In the genomic region with DNA sequence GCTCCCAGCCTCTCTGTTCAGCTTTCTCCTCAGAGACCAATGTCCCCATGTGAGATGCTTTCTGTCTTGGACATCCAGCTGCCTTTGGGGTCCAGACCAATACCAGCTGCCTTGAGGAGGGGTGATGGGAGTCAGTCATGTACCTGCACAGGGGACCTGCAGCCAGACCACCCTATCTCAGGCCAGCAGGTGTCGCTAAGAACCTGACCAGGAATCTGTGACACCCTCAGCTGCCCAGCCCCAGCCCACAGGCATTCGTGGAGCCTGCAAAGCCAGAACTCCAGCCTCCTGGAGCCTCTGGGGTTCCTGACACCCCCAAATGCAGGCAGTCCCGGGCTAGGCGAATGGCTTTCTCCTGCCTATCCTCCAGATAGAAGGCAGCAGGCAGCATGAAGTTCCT, we compare ENCODE assay signal across 12 mouse cellular contexts. TPM values are rescaled to one million over a fixed set of nuclear protein-coding genes. Genes with fewer than 3 reads are reported as not detected.
DNase-seq lines count a peak whose midpoint lies in the region; ATAC-seq and TF ChIP-seq lines count a peak whose summit lies in the region.
"Had no signal": no experiment of that assay in that cellular context is flagged by ENCODE, and none has a peak within 500 bp of the region (broad histone marks: within the 10 kb centered on the region; RNA-seq: fewer than 3 reads in every experiment).

No protein-coding gene starts in this region.

- TF ChIP-seq CTCF in G1E (IDR thresholded peaks at IDR 0.05; ENCODE audit: low read depth, low read length): 0 out of 2 replicates have a peak, but pooled peaks have one; percentile 23
- TF ChIP-seq CTCF in intestine, postnatal 0 days (IDR thresholded peaks at IDR 0.05; ENCODE audit: low read depth): peak; percentile 64

- no peaks in the 10 kb centered on the region for H3K9me3 ChIP-seq in kidney, embryonic 16.5 days (ENCODE audit: low read length)
- no peaks in the 10 kb centered on the region for H3K9me3 ChIP-seq in kidney, embryonic 14.5 days (ENCODE audit: control insufficient read depth, low read length)
- H3K9me3 ChIP-seq in G1E (replicated peaks): no peaks in the 10 kb centered on the region
- H3K9me3 ChIP-seq in intestine, postnatal 0 days (ENCODE audit: control insufficient read depth): no peaks in the 10 kb centered on the region
- H3K9me3 ChIP-seq: midbrain, embryonic 12.5 days had no signal

- no peak overlapping the region for H3K4me3 ChIP-seq in kidney, embryonic 16.5 days (ENCODE audit: low read length)
- no peak overlapping the region for H3K4me3 ChIP-seq in kidney, embryonic 14.5 days (ENCODE audit: low read length)
- no peak overlapping the region for H3K4me3 ChIP-seq in G1E (ENCODE audit: low read depth, low read length)
- no peak overlapping the region for H3K4me3 ChIP-seq in intestine, postnatal 0 days (ENCODE audit: low read depth, low read length)
- H3K4me3 ChIP-seq: midbrain, embryonic 12.5 days had no signal

- H3K4me2 ChIP-seq in kidney, embryonic 16.5 days (replicated peaks; ENCODE audit: low read depth, low read length): no peak overlapping the region
- no peak overlapping the region for H3K4me2 ChIP-seq in kidney, embryonic 14.5 days (replicated peaks; ENCODE audit: low read depth, low read length)
- H3K4me2 ChIP-seq in intestine, postnatal 0 days (replicated peaks; ENCODE audit: low read depth): no peak overlapping the region
- H3K4me2 ChIP-seq: midbrain, embryonic 12.5 days had no signal

- DNase-seq in 416B (ENCODE audit: low read depth) (peak; percentile 40), G1E (ENCODE audit: low spot score) (peak; percentile 35)
- no peak for DNase-seq in Muller cell, postnatal 12 days (ENCODE audit: inconsistent ontology term)
- no peak for DNase-seq in right cerebral cortex, adult 18-20 months
- no peak for DNase-seq in cerebellum, adult 11 months
- DNase-seq: cerebellum, adult 18-20 months; right cerebral cortex, postnatal 25 days had no signal

- WGBS in kidney, embryonic 16.5 days: 9% methylated on average over 4 of the region's 4 CpGs
- WGBS in kidney, embryonic 14.5 days: 18% methylated on average over 4 of the region's 4 CpGs
- WGBS in intestine, postnatal 0 days: 18% methylated on average over 4 of the region's 4 CpGs

- H3K4me1 ChIP-seq in kidney, embryonic 16.5 days (ENCODE audit: insufficient read depth, low read length): 0 out of 2 replicates have a peak, but pooled peaks cover 1% of the 10 kb centered on the region
- H3K4me1 ChIP-seq in kidney, embryonic 14.5 days (ENCODE audit: control insufficient read depth, insufficient read depth, low read length): no peaks in the 10 kb centered on the region
- peaks cover 10% of the 10 kb centered on the region for H3K4me1 ChIP-seq in G1E (ENCODE audit: insufficient read depth, low read depth, low read length)
- H3K4me1 ChIP-seq in intestine, postnatal 0 days (replicated peaks; ENCODE audit: control insufficient read depth, insufficient read depth, low read length): no peaks in the 10 kb centered on the region

- H3K27me3 ChIP-seq in kidney, embryonic 16.5 days (ENCODE audit: insufficient read depth, low read length): 0 out of 2 replicates have a peak, but pooled peaks cover 4% of the 10 kb centered on the region
- H3K27me3 ChIP-seq in kidney, embryonic 14.5 days (ENCODE audit: control insufficient read depth, insufficient read depth, low read length): no peaks in the 10 kb centered on the region
- H3K27me3 ChIP-seq in G1E (ENCODE audit: insufficient read depth, low read length): peaks cover 29% of the 10 kb centered on the region
- H3K27me3 ChIP-seq in intestine, postnatal 0 days (replicated peaks; ENCODE audit: control insufficient read depth, insufficient read depth, low read length): no peaks in the 10 kb centered on the region

- no peak overlapping the region for H3K27ac ChIP-seq in kidney, embryonic 16.5 days (ENCODE audit: low read length)
- H3K27ac ChIP-seq in kidney, embryonic 14.5 days (ENCODE audit: low read depth, low read length): no peak overlapping the region
- no peak overlapping the region for H3K27ac ChIP-seq in intestine, postnatal 0 days (ENCODE audit: low read depth, low read length)
- H3K27ac ChIP-seq: midbrain, embryonic 12.5 days had no signal

- no peaks in the 10 kb centered on the region for H3K36me3 ChIP-seq in kidney, embryonic 16.5 days (ENCODE audit: insufficient read depth, low read length)
- H3K36me3 ChIP-seq in kidney, embryonic 14.5 days (ENCODE audit: control insufficient read depth, insufficient read depth, low read length): no peaks in the 10 kb centered on the region
- H3K36me3 ChIP-seq in G1E (replicated peaks): no peaks in the 10 kb centered on the region
- no peaks in the 10 kb centered on the region for H3K36me3 ChIP-seq in intestine, postnatal 0 days (ENCODE audit: control insufficient read depth, insufficient read depth)
- H3K36me3 ChIP-seq: midbrain, embryonic 12.5 days had no signal

- no peak overlapping the region for H3K9ac ChIP-seq in kidney, embryonic 16.5 days (replicated peaks; ENCODE audit: low read length)
- H3K9ac ChIP-seq in kidney, embryonic 14.5 days (ENCODE audit: low read depth, low read length): no peak overlapping the region
- H3K9ac ChIP-seq in intestine, postnatal 0 days (ENCODE audit: low read depth, low read length): no peak overlapping the region
- H3K9ac ChIP-seq: midbrain, embryonic 12.5 days had no signal

- peak; percentile 17; the same call in 1 of the 2 replicates for ATAC-seq in kidney, embryonic 16.5 days (ENCODE audit: low FRiP score, low TSS enrichment)
- no peak for ATAC-seq in kidney, embryonic 14.5 days (ENCODE audit: low FRiP score, low TSS enrichment)
- no peak; the same call in 1 of the 2 replicates for ATAC-seq in G1E (ENCODE audit: extremely low read depth, insufficient number of reproducible peaks, low FRiP score, poor library complexity, severe bottlenecking)
- no peak for ATAC-seq in intestine, postnatal 0 days

RNA-seq across cellular contexts. Expression of a gene that starts 5.5 kb away (rescaled TPM):
- 2.3 and 2.5 TPM in 2 replicates for polyA plus RNA-seq in kidney, embryonic 16.5 days (2015; fragmentation: Nextera tagmentation; extraction: Ambion mirVana)
- 2.6 and 3.6 TPM in 2 replicates for polyA plus RNA-seq in kidney, embryonic 14.5 days (2014; fragmentation: Nextera tagmentation; extraction: Ambion mirVana)
- total RNA-seq in G1E (2014; fragmentation: Nextera tagmentation): not detected in 2 replicates
- not detected in 2 replicates for total RNA-seq in G1E (2017)
- not detected in 2 replicates for polyA plus RNA-seq in G1E (2012)
- 15.6 and 16.9 TPM in 2 replicates for polyA plus RNA-seq in intestine, postnatal 0 days (2015; fragmentation: Nextera tagmentation; extraction: Ambion mirVana)
- total RNA-seq: heart, postnatal 25 days had no signal

RNA-seq across cellular contexts. Expression of a gene that starts 10.3 kb away (rescaled TPM):
- 84.2 and 87.0 TPM in 2 replicates for polyA plus RNA-seq in kidney, embryonic 16.5 days (2015; fragmentation: Nextera tagmentation; extraction: Ambion mirVana)
- polyA plus RNA-seq in kidney, embryonic 14.5 days (2014; fragmentation: Nextera tagmentation; extraction: Ambion mirVana): 85.7 and 90.9 TPM in 2 replicates
- total RNA-seq in G1E (2014; fragmentation: Nextera tagmentation) (13.9 and 20.2 TPM in 2 replicates), G1E (2017) (11.6 and 15.5 TPM in 2 replicates)
- polyA plus RNA-seq in G1E (2012): 78.0 and 91.9 TPM in 2 replicates
- 47.6 and 48.5 TPM in 2 replicates for polyA plus RNA-seq in intestine, postnatal 0 days (2015; fragmentation: Nextera tagmentation; extraction: Ambion mirVana)

RNA-seq across cellular contexts. Expression of a gene that starts 13.3 kb away (rescaled TPM):
- not detected in 2 replicates for polyA plus RNA-seq in kidney, embryonic 16.5 days (2015; fragmentation: Nextera tagmentation; extraction: Ambion mirVana)
- polyA plus RNA-seq in kidney, embryonic 14.5 days (2014; fragmentation: Nextera tagmentation; extraction: Ambion mirVana): not detected in 2 replicates
- total RNA-seq in G1E (2014; fragmentation: Nextera tagmentation): not detected in 2 replicates
- total RNA-seq in G1E (2017): 0.11 TPM in 1 of 2 replicates, not detected in the other
- not detected in 2 replicates for polyA plus RNA-seq in G1E (2012)
- polyA plus RNA-seq in intestine, postnatal 0 days (2015; fragmentation: Nextera tagmentation; extraction: Ambion mirVana): not detected in 2 replicates
- total RNA-seq: heart, postnatal 25 days had no signal
- polyA plus RNA-seq: midbrain, embryonic 12.5 days had no signal

RNA-seq across cellular contexts. Expression of a gene that starts 21.1 kb away (rescaled TPM):
- polyA plus RNA-seq in kidney, embryonic 16.5 days (2015; fragmentation: Nextera tagmentation; extraction: Ambion mirVana): 5.3 and 9.0 TPM in 2 replicates
- polyA plus RNA-seq in kidney, embryonic 14.5 days (2014; fragmentation: Nextera tagmentation; extraction: Ambion mirVana): 6.9 and 8.5 TPM in 2 replicates
- not detected in 2 replicates for total RNA-seq in G1E (2014; fragmentation: Nextera tagmentation)
- 0.05 TPM in 1 of 2 replicates, not detected in the other for total RNA-seq in G1E (2017)
- not detected in 2 replicates for polyA plus RNA-seq in G1E (2012)
- 1.9 and 2.2 TPM in 2 replicates for polyA plus RNA-seq in intestine, postnatal 0 days (2015; fragmentation: Nextera tagmentation; extraction: Ambion mirVana)

RNA-seq across cellular contexts. Expression of a gene that starts 23.2 kb away (rescaled TPM):
- polyA plus RNA-seq in kidney, embryonic 16.5 days (2015; fragmentation: Nextera tagmentation; extraction: Ambion mirVana): 81.2 and 92.3 TPM in 2 replicates
- 105 and 108 TPM in 2 replicates for polyA plus RNA-seq in kidney, embryonic 14.5 days (2014; fragmentation: Nextera tagmentation; extraction: Ambion mirVana)
- total RNA-seq in G1E (2014; fragmentation: Nextera tagmentation) (81.7 and 86.7 TPM in 2 replicates), G1E (2017) (132 and 136 TPM in 2 replicates)
- polyA plus RNA-seq in G1E (2012): 492 and 603 TPM in 2 replicates
- 88.0 and 89.6 TPM in 2 replicates for polyA plus RNA-seq in intestine, postnatal 0 days (2015; fragmentation: Nextera tagmentation; extraction: Ambion mirVana)

Comparison
In these comparisons a context has a peak if more than half of its experiments do, and no peak if none do; other contexts are left out.
1. DNase-seq: peak in 416B (single experiment) and G1E (single experiment); none in Muller cell, postnatal 12 days (single experiment), right cerebral cortex, adult 18-20 months (single experiment) and cerebellum, adult 11 months (single experiment).